Mouse (Mus musculus): ENCODE data around the gene Tec. TPM values are rescaled to one million over a fixed set of nuclear protein-coding genes. Genes with fewer than 3 reads are reported as not detected.

The Tec gene
- total and polyA plus RNA-seq, 3 experiments = 7.9 to 25.9 (median 20.1) TPM

GRCm38 (mm10) chr5:72882412-72882765 lies 14.1 kb upstream of the Tec start:
- no peaks in the 10 kb centered on the region for H3K9me3 ChIP-seq (replicated peaks; ENCODE audit: low read length)
- no peak overlapping the region for H3K9ac ChIP-seq (ENCODE audit: insufficient read depth, low read depth)
- no peak for TF ChIP-seq PAX5 (IDR thresholded peaks at IDR 0.05; ENCODE audit: low read length)
- TF ChIP-seq ETS1 (conservative IDR thresholded peaks at IDR 0.05; ENCODE audit: low read depth, low read length) = no peak
- TF ChIP-seq USF1 (IDR thresholded peaks at IDR 0.05; ENCODE audit: low read depth, low read length) = no peak
- TF ChIP-seq E2F4 (IDR thresholded peaks at IDR 0.05; ENCODE audit: insufficient replicate concordance, low read depth, low read length) = no peak
- TF ChIP-seq POLR2AphosphoS2 (IDR thresholded peaks at IDR 0.05; ENCODE audit: low read depth, low read length) = no peak
- TF ChIP-seq RCOR1 (conservative IDR thresholded peaks at IDR 0.05; ENCODE audit: low read depth, low read length) = no peak
- no peak for TF ChIP-seq POLR2A (IDR thresholded peaks at IDR 0.05; ENCODE audit: low read depth, low read length)
- TF ChIP-seq MXI1 (IDR thresholded peaks at IDR 0.05; ENCODE audit: low read depth, low read length) = no peak
- TF ChIP-seq KAT2A (IDR thresholded peaks at IDR 0.05; ENCODE audit: insufficient replicate concordance, low read length) = no peak
- no peak for TF ChIP-seq JUN (IDR thresholded peaks at IDR 0.05; ENCODE audit: insufficient read depth, low read depth, low read length)
- TF ChIP-seq MYC (IDR thresholded peaks at IDR 0.05; ENCODE audit: low read depth, low read length) = no peak
- no peak for TF ChIP-seq MAZ (IDR thresholded peaks at IDR 0.05; ENCODE audit: low read depth, low read length)
- dilution Hi-C loops (cut with MboI; ENCODE audit: extremely low pct_ligation_motif_present, extremely low pct_unique_long_range_greater_than_20kb, low sequenced_read_pairs) (no loop called here), in situ Hi-C loops (cut with MboI; ENCODE audit: low pct_ligation_motif_present, low pct_unique_long_range_greater_than_20kb, low sequenced_read_pairs) (no loop called here)
- no peaks in the 10 kb centered on the region for H3K27me3 ChIP-seq (replicated peaks)
- no peak overlapping the region for H3K4me3 ChIP-seq (replicated peaks in 1 of 3; ENCODE audit: low read depth in 2 of 3, low read length in 2 of 3, poor library complexity in 1 of 3)
- H3K36me3 ChIP-seq (replicated peaks in 1 of 2; ENCODE audit: control insufficient read depth in 1 of 2, insufficient read depth in 1 of 2, low read length in 1 of 2) = no peaks in the 10 kb centered on the region
- no peak for DNase-seq (ENCODE audit: extremely low read depth)
- no peak overlapping the region for H3K4me2 ChIP-seq (ENCODE audit: insufficient read depth, low read depth, poor library complexity, severe bottlenecking)
- H3K79me2 ChIP-seq (replicated peaks; ENCODE audit: control insufficient read depth, extremely low read depth, insufficient read depth, poor library complexity, severe bottlenecking) = no peaks in the 10 kb centered on the region
- no peaks in the 10 kb centered on the region for H3K4me1 ChIP-seq (ENCODE audit: control insufficient read depth in 1 of 2, insufficient read depth in 2 of 2)
- H3K27ac ChIP-seq (ENCODE audit: insufficient read depth, low read depth) = no peak overlapping the region

DNA sequence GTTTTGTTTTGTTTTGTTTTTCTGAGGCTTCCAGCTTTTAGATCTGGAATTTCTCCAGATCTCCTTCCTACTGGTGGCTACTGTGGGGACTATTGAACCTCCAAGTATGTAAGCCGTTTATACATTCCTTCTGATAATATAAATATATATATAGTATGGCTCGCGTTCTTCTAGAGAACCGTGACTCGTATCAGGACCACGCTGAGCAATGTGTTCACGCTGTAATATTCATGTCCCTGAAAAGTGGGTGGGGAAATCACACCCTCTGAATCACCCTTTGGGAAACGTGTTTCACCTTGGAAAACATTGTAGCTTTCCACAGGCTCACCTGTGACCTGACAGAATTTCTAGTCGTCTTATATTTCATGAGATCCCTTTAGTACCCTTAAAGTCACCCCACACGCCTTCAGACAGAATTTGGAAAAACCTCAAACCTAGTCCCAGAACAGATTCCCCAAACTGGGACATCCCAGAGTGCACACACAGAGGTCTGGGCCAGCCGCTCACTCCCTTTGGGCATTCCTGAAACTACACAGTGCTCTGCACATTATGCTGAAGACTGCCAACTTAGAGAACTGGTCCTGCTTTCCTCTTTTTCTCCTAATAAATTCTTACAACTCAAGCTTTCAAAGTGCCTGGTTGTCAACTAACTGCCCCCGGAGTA lies 13.6 kb upstream of the Tec start:
- dilution Hi-C loops (cut with MboI; ENCODE audit: extremely low pct_ligation_motif_present, extremely low pct_unique_long_range_greater_than_20kb, low sequenced_read_pairs) = no loop called here
- Histone ChIP-seq H3K79me2 (replicated peaks; ENCODE audit: control insufficient read depth, extremely low read depth, insufficient read depth, poor library complexity, severe bottlenecking) (no peaks in the 10 kb centered on the region), H3K4me1 (ENCODE audit: control insufficient read depth in 1 of 2, insufficient read depth in 2 of 2) (no peaks in the 10 kb centered on the region), H3K4me3 (replicated peaks in 1 of 3; ENCODE audit: low read depth in 2 of 3, low read length in 2 of 3, poor library complexity in 1 of 3) (no peak overlapping the region), H3K36me3 (replicated peaks in 1 of 2; ENCODE audit: control insufficient read depth in 1 of 2, insufficient read depth in 1 of 2, low read length in 1 of 2) (no peaks in the 10 kb centered on the region), H3K27ac (ENCODE audit: insufficient read depth, low read depth) (no peak overlapping the region), H3K27me3 (replicated peaks) (no peaks in the 10 kb centered on the region), H3K9ac (ENCODE audit: insufficient read depth, low read depth) (no peak overlapping the region), H3K9me3 (replicated peaks; ENCODE audit: low read length) (no peaks in the 10 kb centered on the region), H3K4me2 (ENCODE audit: insufficient read depth, low read depth, poor library complexity, severe bottlenecking) (no peak overlapping the region)
- no peak for DNase-seq (ENCODE audit: extremely low read depth)
- in situ Hi-C loops (cut with MboI; ENCODE audit: low pct_ligation_motif_present, low pct_unique_long_range_greater_than_20kb, low sequenced_read_pairs) = no loop called here
- TF ChIP-seq KAT2A (IDR thresholded peaks at IDR 0.05; ENCODE audit: insufficient replicate concordance, low read length) (no peak), HCFC1 (IDR thresholded peaks at IDR 0.05; ENCODE audit: low read depth, low read length) (no peak), SMC3 (IDR thresholded peaks at IDR 0.05; ENCODE audit: low read depth, low read length) (no peak), JUN (IDR thresholded peaks at IDR 0.05; ENCODE audit: insufficient read depth, low read depth, low read length) (no peak), TBP (conservative IDR thresholded peaks at IDR 0.05; ENCODE audit: low read depth, low read length) (no peak), ETS1 (conservative IDR thresholded peaks at IDR 0.05; ENCODE audit: low read depth, low read length) (no peak), MEF2A (IDR thresholded peaks at IDR 0.05; ENCODE audit: borderline replicate concordance, low read depth, low read length) (no peak), MXI1 (IDR thresholded peaks at IDR 0.05; ENCODE audit: low read depth, low read length) (no peak), RAD21 (IDR thresholded peaks at IDR 0.05; ENCODE audit: low read depth, low read length) (no peak), EP300 (IDR thresholded peaks at IDR 0.05; ENCODE audit: low read length) (no peak), NRF1 (IDR thresholded peaks at IDR 0.05; ENCODE audit: low read depth, low read length) (no peak), UBTF (IDR thresholded peaks at IDR 0.05; ENCODE audit: low read depth, low read length) (no peak), ZKSCAN1 (IDR thresholded peaks at IDR 0.05; ENCODE audit: borderline replicate concordance, low read depth, low read length) (no peak), BHLHE40 (IDR thresholded peaks at IDR 0.05; ENCODE audit: low read depth, low read length) (no peak), IRF4 (IDR thresholded peaks at IDR 0.05; ENCODE audit: low read depth, low read length) (no peak), PAX5 (IDR thresholded peaks at IDR 0.05; ENCODE audit: low read length) (no peak)

Measured in CH12.LX (cell line).